Mouse (Mus musculus) heart, embryonic 10.5 days (tissue): ENCODE measurements around the gene Pafah1b2. TPM values are rescaled to one million over a fixed set of nuclear protein-coding genes. Genes with fewer than 3 reads are reported as not detected.
A peak's percentile ranks its signal among the peaks of the same experiment; 100 is the strongest.

Source experiments
- DNase-seq: peaks from one replicate; pipeline ENCODE4 v3.0.0-alpha.2; 2017; ENCODE audit warnings: low spot score
- H3K27ac ChIP-seq: fragments of 300-500 bp; sonication (generic); 2 replicates; pipeline ENCODE4 v1.5.1; 2016; ENCODE audit warnings: mild to moderate bottlenecking
- H3K27me3 ChIP-seq: fragments of 300-500 bp; sonication (generic); 2 replicates; pipeline ENCODE4 v1.6.1; 2016; ENCODE audit warnings: mild to moderate bottlenecking; ENCODE audit not compliant: poor library complexity, insufficient read depth, severe bottlenecking
- H3K36me3 ChIP-seq: fragments of 300-500 bp; sonication (generic); 2 replicates; pipeline ENCODE4 v1.6.1; 2016; ENCODE audit warnings: mild to moderate bottlenecking, moderate library complexity
- H3K4me1 ChIP-seq: fragments of 300-500 bp; sonication (generic); 2 replicates; pipeline ENCODE4 v1.6.1; 2016; ENCODE audit warnings: mild to moderate bottlenecking
- H3K4me3 ChIP-seq: fragments of 300-500 bp; sonication (generic); 2 replicates; pipeline ENCODE4 v1.5.1; 2016; ENCODE audit warnings: mild to moderate bottlenecking, moderate library complexity
- H3K9me3 ChIP-seq: fragments of 300-500 bp; sonication (generic); 2 replicates; pipeline ENCODE4 v1.6.1; 2016; ENCODE audit warnings: mild to moderate bottlenecking, moderate library complexity
- WGBS: fragments of 180-500 bp; shearing (Covaris S2); methylation state at CpG from one replicate; pipeline ENCODE4 v1.1.7; 2016; 5-methylcytosine and 5-hydroxymethylcytosine counted together
- polyA plus RNA-seq: library from polyadenylated mRNA; unstranded; fragments of >200 nt; fragmentation: Nextera tagmentation; extraction: Ambion mirVana; gene quantifications from 2 replicates; pipeline ENCODE4 v1.2.1, GENCODE M21; 2016

Pafah1b2 gene
- polyA plus RNA-seq, 1 experiment from 2014 or later = 212 TPM

- peak; percentile 93 for DNase-seq
- no peaks in the 10 kb centered on the region for H3K27me3 ChIP-seq
- under 1% methylated on average over 48 of the region's 48 CpGs for WGBS
- peak within 1 kb of the TSS; percentile 97 for H3K27ac ChIP-seq
- H3K4me3 ChIP-seq = peak within 1 kb of the TSS; percentile 96
- no peaks in the 10 kb centered on the region for H3K9me3 ChIP-seq
- H3K36me3 ChIP-seq = peaks cover 19% of the 10 kb centered on the region
- peaks cover 26% of the 10 kb centered on the region for H3K4me1 ChIP-seq
These were observed 57.2 kb downstream of the Pafah1b2 start, which contains the start of gene Sidt2 for GRCm38 (mm10) chr9:45955107-45955963. Gene Sidt2 (minus strand): TSS chr9:45955258.

DNA sequence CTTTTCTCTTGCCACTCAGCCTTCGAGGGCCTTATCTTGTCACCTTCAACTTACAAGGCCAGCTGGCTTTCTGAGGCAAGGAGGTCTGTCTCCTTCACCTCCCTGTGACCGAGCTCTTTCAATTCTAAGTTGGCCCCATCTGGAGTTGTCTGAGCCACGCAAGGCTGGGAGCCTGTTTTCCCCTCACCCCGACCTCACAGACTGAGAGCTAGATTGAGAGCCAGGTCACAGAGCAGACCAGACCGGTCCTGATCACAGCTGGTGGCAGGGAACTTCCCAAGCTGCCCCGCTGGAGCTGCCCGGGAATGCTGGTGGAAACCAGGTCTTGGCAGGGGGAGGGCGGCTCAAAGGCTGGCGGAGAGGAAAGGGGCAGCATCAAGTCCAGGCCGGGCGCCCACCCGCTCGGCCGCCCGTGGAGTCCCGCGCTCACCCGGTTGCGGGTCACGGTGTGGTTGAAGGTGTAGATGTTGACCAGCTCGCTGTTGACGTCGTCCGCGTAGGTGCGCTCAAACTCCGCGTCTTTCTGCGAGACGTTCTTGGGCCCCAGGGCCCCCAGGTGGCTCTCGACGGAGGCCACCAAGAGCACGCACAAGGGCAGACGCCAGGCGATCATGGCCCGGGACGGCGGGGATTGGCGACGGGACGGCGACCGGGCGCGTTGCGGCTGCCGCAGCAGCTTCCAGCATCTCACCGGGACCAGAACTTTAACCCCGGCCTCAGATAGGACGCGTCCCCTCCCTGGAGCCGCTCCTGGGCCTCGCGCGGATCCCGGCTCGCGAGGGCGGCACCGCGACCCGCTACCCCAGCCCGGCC is 58.0 kb downstream of the Pafah1b2 start:
- 0% methylated on average over 63 of the region's 63 CpGs for WGBS
- Histone ChIP-seq H3K9me3 (no peaks in the 10 kb centered on the region), H3K27me3 (no peaks in the 10 kb centered on the region), H3K4me1 (peaks cover 26% of the 10 kb centered on the region), H3K27ac (peak overlapping the region; percentile 97), H3K4me3 (peak overlapping the region; percentile 96), H3K36me3 (peaks cover 27% of the 10 kb centered on the region)
- DNase-seq = peak; percentile 87

- peaks cover 23% of the 10 kb centered on the region for H3K4me1 ChIP-seq
- H3K27ac ChIP-seq = peak overlapping the region; percentile 97
- H3K27me3 ChIP-seq = no peaks in the 10 kb centered on the region
- peak overlapping the region; percentile 96 for H3K4me3 ChIP-seq
- WGBS = 59% methylated on average over 13 of the region's 13 CpGs
- no peaks in the 10 kb centered on the region for H3K9me3 ChIP-seq
- peak; percentile 74 for DNase-seq
- H3K36me3 ChIP-seq = peaks cover 35% of the 10 kb centered on the region
These were observed 58.8 kb downstream of the Pafah1b2 start for GRCm38 (mm10) chr9:45953511-45954293.

- Histone ChIP-seq H3K27me3 (no peaks in the 10 kb centered on the region), H3K36me3 (peaks cover 43% of the 10 kb centered on the region), H3K4me3 (no peak overlapping the region), H3K9me3 (no peaks in the 10 kb centered on the region), H3K27ac (no peak overlapping the region), H3K4me1 (peaks cover 22% of the 10 kb centered on the region)
- peak; percentile 55 for DNase-seq
- 82% methylated on average over 7 of the region's 7 CpGs for WGBS
These were observed 59.6 kb downstream of the Pafah1b2 start for GRCm38 (mm10) chr9:45952890-45953289.

DNA sequence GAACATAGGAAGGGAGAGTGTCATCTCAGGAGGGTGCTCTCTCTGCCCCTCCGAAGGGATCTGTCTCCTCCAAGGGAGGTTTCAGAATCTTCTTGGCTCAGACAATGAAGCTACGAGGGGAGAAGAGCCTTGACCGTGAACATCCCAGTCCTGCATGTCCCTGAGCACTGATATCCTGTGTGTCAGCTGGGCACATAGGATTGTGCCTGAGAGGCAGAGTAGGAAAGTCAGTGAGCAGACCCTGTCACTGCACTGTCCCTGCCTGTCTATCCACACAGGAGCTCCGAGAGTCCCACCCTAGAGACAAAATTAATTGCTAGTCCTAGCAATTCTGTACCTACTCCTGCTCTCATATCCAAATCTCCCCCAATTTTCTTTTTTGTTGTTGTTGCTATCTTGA is 60.4 kb downstream of the Pafah1b2 start:
- WGBS = 90% methylated on average over 4 of the region's 4 CpGs
- peak; percentile 72 for DNase-seq
- H3K4me3 ChIP-seq = no peak overlapping the region
- no peaks in the 10 kb centered on the region for H3K9me3 ChIP-seq
- no peak overlapping the region for H3K27ac ChIP-seq
- peaks cover 52% of the 10 kb centered on the region for H3K36me3 ChIP-seq
- peaks cover 22% of the 10 kb centered on the region for H3K4me1 ChIP-seq
- no peaks in the 10 kb centered on the region for H3K27me3 ChIP-seq

GRCm38 (mm10) chr9:45946872-45947183 is 65.7 kb downstream of the Pafah1b2 start:
- DNase-seq = peak; percentile 72
- no peaks in the 10 kb centered on the region for H3K4me1 ChIP-seq
- 87% methylated on average over 10 of the region's 10 CpGs for WGBS
- H3K36me3 ChIP-seq = peaks cover 98% of the 10 kb centered on the region
- no peak overlapping the region for H3K4me3 ChIP-seq
- no peaks in the 10 kb centered on the region for H3K27me3 ChIP-seq
- H3K27ac ChIP-seq = no peak overlapping the region
- H3K9me3 ChIP-seq = no peaks in the 10 kb centered on the region

DNA sequence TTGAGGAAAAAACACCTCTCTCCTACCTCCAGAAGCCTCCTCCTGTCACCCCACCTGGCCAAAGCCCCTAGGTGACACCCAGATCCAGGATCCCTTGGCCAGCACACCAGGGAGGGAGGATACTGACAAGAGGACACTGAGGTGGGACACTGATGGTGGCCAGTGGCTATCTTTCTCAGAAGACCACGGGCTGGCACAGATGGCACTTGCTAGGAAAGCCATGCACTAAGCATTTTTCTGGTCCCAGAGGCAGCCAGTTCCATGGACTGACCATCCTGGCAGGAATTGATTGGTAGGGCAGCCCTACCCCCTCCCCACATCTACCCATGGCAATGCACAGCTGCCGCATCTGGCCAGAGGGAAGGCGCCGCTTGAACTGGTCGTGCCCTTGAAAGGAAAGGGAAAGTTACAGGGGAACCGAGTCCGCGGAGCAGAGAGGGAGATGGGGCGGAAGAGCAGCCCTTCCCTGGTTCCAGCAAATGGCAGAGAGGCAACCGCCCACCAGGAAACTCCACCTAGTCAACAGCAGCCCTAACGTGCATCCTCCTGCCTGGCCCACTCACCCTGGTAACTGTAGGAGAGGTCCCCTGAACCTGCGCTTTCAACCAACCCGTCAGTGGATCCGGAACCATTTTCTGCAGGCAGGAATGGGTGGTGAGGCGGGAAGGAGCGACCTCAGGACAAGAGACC is 66.2 kb downstream of the Pafah1b2 start:
- Histone ChIP-seq H3K36me3 (peaks cover 98% of the 10 kb centered on the region), H3K4me1 (0 out of 2 replicates have a peak, but pooled peaks cover 3% of the 10 kb centered on the region), H3K27ac (no peak overlapping the region), H3K9me3 (no peaks in the 10 kb centered on the region), H3K27me3 (no peaks in the 10 kb centered on the region), H3K4me3 (no peak overlapping the region)
- 83% methylated on average over 16 of the region's 16 CpGs for WGBS
- DNase-seq = peak; percentile 59

DNA sequence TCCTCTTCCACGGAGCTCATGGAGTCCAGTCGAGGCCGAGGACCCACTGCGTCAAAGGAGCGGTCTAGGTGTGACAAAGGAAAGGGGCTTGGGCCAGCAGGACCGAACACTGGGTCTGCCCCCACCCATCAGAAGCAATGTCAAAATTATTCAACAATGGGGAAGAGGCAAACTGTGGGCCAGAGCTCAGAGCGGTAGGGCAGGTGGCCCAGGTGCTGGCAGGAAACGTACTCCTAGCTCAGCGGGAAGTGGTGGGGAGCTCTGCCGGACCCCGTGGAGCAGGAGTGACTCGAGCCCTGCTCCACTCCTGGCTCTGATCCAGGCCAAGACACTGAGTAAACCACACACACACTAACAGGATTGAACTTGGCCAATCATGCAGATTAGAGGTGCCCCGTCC is 66.8 kb downstream of the Pafah1b2 start:
- 0 out of 2 replicates have a peak, but pooled peaks cover 4% of the 10 kb centered on the region for H3K4me1 ChIP-seq
- H3K27ac ChIP-seq = no peak overlapping the region
- no peak overlapping the region for H3K4me3 ChIP-seq
- peaks cover 100% of the 10 kb centered on the region for H3K36me3 ChIP-seq
- no peaks in the 10 kb centered on the region for H3K9me3 ChIP-seq
- no peak for DNase-seq
- WGBS = 90% methylated on average over 13 of the region's 13 CpGs
- no peaks in the 10 kb centered on the region for H3K27me3 ChIP-seq

DNA sequence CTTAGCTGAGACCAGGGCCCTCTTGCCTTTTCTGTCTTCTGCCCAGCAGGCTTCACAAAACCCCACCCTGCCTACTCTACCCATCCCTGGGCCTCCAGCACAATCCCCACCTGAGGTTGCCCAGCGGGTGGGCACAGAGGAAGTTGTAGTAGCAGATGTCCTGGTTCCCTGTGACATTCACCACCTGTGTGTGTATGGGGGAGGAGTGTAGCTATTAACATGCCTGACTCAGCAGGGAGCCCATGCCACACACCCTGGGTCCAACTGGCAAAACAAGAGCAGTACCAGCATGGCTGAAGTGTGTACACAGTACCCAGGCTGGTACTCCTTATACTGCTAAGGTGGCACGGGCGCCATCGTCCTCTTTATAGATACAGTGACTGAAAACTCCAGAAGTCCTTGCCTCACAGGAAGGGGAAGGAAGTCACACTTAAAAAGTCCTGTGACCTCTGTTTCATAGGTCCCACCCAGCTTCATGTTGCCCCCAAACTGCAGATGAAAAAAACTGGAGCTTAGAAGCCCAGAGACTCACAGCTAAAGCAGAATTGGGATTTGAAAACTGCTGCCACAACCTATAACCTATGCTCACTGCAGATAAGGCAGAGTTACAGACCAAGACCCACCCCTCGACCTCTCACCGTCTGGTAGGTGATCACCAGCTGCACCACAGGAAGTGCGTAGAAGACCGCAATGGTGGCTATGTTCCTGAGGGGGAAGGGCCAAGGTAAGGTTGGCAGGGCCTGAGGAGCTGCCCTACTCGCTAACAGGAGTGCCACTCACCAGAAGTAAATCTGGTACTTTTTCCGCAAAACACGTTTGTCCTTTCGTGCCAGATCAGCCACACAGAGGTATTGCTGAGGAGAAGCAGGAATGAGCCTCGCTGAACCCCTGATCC is 67.7 kb downstream of the Pafah1b2 start:
- 0 out of 2 replicates have a peak, but pooled peaks cover 4% of the 10 kb centered on the region for H3K4me1 ChIP-seq
- H3K9me3 ChIP-seq = no peaks in the 10 kb centered on the region
- 78% methylated on average over 13 of the region's 13 CpGs for WGBS
- peaks cover 95% of the 10 kb centered on the region for H3K36me3 ChIP-seq
- H3K27me3 ChIP-seq = no peaks in the 10 kb centered on the region
- H3K4me3 ChIP-seq = no peak overlapping the region
- no peak overlapping the region for H3K27ac ChIP-seq
- no peak for DNase-seq

GRCm38 (mm10) chr9:45943628-45944505 is 68.6 kb downstream of the Pafah1b2 start:
- Histone ChIP-seq H3K4me3 (no peak overlapping the region), H3K9me3 (no peaks in the 10 kb centered on the region), H3K27ac (no peak overlapping the region), H3K36me3 (peaks cover 94% of the 10 kb centered on the region), H3K27me3 (no peaks in the 10 kb centered on the region), H3K4me1 (0 out of 2 replicates have a peak, but pooled peaks cover 4% of the 10 kb centered on the region)
- no peak for DNase-seq
- 92% methylated on average over 8 of the region's 8 CpGs for WGBS

GRCm38 (mm10) chr9:45942916-45943315 is 69.6 kb downstream of the Pafah1b2 start:
- Histone ChIP-seq H3K9me3 (no peaks in the 10 kb centered on the region), H3K27me3 (no peaks in the 10 kb centered on the region), H3K27ac (no peak overlapping the region), H3K4me3 (no peak overlapping the region), H3K36me3 (peaks cover 94% of the 10 kb centered on the region), H3K4me1 (0 out of 2 replicates have a peak, but pooled peaks cover 4% of the 10 kb centered on the region)
- WGBS = 92% methylated on average over 8 of the region's 8 CpGs
- no peak for DNase-seq
